Mouse (Mus musculus) G1E (cell line): ENCODE measurements around the gene Cabin1. TPM values are rescaled to one million over a fixed set of nuclear protein-coding genes. Genes with fewer than 3 reads are reported as not detected.

ENCODE experiments used
- ATAC-seq: 2 replicates; pipeline ENCODE4 v1.8.0; 2016; ENCODE audit warnings: mild to moderate bottlenecking; ENCODE audit not compliant: insufficient number of reproducible peaks, poor library complexity, low FRiP score, severe bottlenecking; ENCODE audit errors: extremely low read depth
- DNase-seq: peaks from one replicate; pipeline ENCODE4 v3.0.0; 2012; ENCODE audit warnings: low spot score
- H3K27me3 ChIP-seq: 2 replicates; pipeline ENCODE4 v1.6.1; 2012; ENCODE audit warnings: mild to moderate bottlenecking, low read length, inconsistent platforms; ENCODE audit not compliant: insufficient read depth
- H3K36me3 ChIP-seq: replicated peaks from 2 replicates; pipeline ENCODE3; 2012; ENCODE audit warnings: mild to moderate bottlenecking, inconsistent platforms
- H3K4me1 ChIP-seq: 2 replicates; pipeline ENCODE4 v1.6.1; 2012; ENCODE audit warnings: low read depth, low read length, inconsistent platforms, mixed read lengths; ENCODE audit not compliant: insufficient read depth
- H3K4me3 ChIP-seq: 2 replicates; pipeline ENCODE4 v1.5.1; 2012; ENCODE audit warnings: low read depth, mild to moderate bottlenecking, inconsistent platforms, low read length, moderate library complexity, mixed read lengths
- H3K9me3 ChIP-seq: replicated peaks from 2 replicates; pipeline ENCODE4 v1.6.1; 2012; ENCODE audit warnings: inconsistent platforms
- CTCF ChIP-seq: IDR thresholded peaks from 2 replicates; pipeline ENCODE4 v1.5.1; 2012; ENCODE audit warnings: low read depth, low read length, inconsistent platforms, mixed read lengths
- GATA1 ChIP-seq: IDR thresholded peaks from 2 replicates; pipeline ENCODE4 v1.6.1; 2012; ENCODE audit warnings: borderline replicate concordance, low read length, inconsistent platforms, mixed read lengths
- GATA2 ChIP-seq: IDR thresholded peaks from 2 replicates; pipeline ENCODE4 v1.6.1; 2012; ENCODE audit warnings: low read depth, low read length, inconsistent platforms, borderline replicate concordance
- POLR2AphosphoS5 ChIP-seq: IDR thresholded peaks from 2 replicates; pipeline ENCODE4 v1.6.1; 2012; ENCODE audit warnings: low read depth, low read length, inconsistent platforms; ENCODE audit not compliant: insufficient replicate concordance
- TAL1 ChIP-seq: conservative IDR thresholded peaks from 2 replicates; pipeline ENCODE4 v1.6.1; 2012; ENCODE audit warnings: low read depth, low read length, inconsistent platforms, mixed read lengths
- polyA plus RNA-seq: library from polyadenylated mRNA; stranded (reverse); fragments of >175 nt; gene quantifications from 2 replicates; pipeline ENCODE4 v1.2.3, GENCODE M21; 2012
- total RNA-seq, 2 experiments: library from RNA; stranded (forward) in 1 of 2; stranded (reverse) in 1 of 2; fragments of 200-1000 nt in 1 of 2; fragments of >200 nt in 1 of 2; fragmentation: Nextera tagmentation in 1 of 2; gene quantifications; 2 replicates each; pipeline ENCODE4 v1.2.3; 2014 to 2017

Gene Cabin1
- total and polyA plus RNA-seq, 3 experiments, result 30.5 to 96.5 (median 78.7) TPM

DNA sequence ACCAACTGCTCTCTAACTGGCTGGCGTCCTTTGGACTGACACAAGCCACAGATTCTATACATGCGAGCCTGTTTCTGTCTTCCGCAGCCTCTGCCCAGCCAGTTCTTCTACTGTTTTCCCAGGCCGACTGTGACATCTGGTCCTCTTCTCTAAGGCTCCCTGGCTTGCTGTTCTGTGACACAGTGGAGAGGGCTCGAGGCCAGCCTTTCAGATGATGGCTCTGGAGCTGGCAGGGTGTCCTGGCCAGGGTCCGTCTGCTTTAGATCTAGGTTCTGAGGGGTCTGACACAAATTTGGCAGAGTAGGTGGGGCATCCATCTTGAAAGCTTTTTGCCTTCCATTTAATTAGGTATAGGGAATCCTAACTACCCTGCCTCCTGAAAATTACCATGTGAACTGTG lies 102.8 kb downstream of the Cabin1 start:
- Histone ChIP-seq H3K4me3 (no peak overlapping the region), H3K9me3 (no peaks in the 10 kb centered on the region), H3K27me3 (no peaks in the 10 kb centered on the region), H3K36me3 (peaks cover 99% of the 10 kb centered on the region), H3K4me1 (peaks cover 8% of the 10 kb centered on the region)
- ATAC-seq (no peak), DNase-seq (no peak)
- no peak for TF ChIP-seq TAL1
- no peak for TF ChIP-seq GATA1
- TF ChIP-seq CTCF, result no peak
- no peak for TF ChIP-seq POLR2AphosphoS5
- no peak for TF ChIP-seq GATA2

DNA sequence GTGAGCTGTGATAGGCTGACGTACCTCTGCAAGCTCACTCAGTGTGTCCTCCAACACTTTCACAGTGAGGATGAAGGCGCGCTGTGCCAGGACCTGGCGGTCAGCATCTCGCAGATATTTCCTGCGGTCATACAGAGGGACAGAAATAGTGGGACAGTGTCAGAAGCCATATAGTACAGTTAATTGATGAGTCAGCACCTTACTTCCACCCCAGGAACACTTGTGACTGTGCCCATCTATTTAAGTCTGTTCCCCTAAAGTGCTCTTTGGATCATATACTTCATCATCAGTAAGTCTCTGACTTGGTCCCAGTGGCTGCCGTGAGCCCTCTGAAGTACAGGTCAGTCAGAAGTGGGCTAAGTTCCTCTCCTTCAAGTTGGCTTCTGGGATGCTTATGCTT lies 106.4 kb downstream of the Cabin1 start:
- no peak for TF ChIP-seq TAL1
- TF ChIP-seq GATA2, result no peak
- TF ChIP-seq GATA1, result no peak
- no peak for TF ChIP-seq CTCF
- TF ChIP-seq POLR2AphosphoS5, result no peak
- Histone ChIP-seq H3K27me3 (no peaks in the 10 kb centered on the region), H3K4me1 (no peaks in the 10 kb centered on the region), H3K9me3 (no peaks in the 10 kb centered on the region), H3K4me3 (no peak overlapping the region), H3K36me3 (peaks cover 100% of the 10 kb centered on the region)
- ATAC-seq (no peak), DNase-seq (no peak)

DNA sequence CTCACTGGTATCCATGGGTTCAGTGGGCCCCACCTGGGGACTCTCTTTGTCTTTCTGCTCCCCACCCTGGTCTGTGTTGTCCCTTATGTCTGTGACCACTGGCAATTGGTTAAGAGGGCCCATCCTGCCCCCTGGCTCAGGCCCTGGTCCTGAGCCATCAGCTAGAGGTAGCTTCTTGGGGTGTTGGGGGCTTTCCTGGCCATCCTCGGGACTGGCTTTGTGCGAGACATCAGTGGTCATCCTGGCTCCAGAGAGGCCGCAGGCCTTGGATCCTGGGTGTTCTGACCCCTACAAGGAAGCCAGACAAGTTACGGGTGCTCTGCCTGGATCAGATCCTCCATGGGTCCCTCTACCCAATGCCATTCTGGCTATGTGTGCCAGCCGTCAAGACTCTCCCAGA lies 107.0 kb downstream of the Cabin1 start:
- ATAC-seq (no peak), DNase-seq (no peak)
- no peaks in the 10 kb centered on the region for H3K9me3 ChIP-seq
- no peaks in the 10 kb centered on the region for H3K4me1 ChIP-seq
- no peak overlapping the region for H3K4me3 ChIP-seq
- no peaks in the 10 kb centered on the region for H3K27me3 ChIP-seq
- TF ChIP-seq GATA1, result no peak
- TF ChIP-seq POLR2AphosphoS5, result no peak
- TF ChIP-seq GATA2, result no peak
- no peak for TF ChIP-seq TAL1
- TF ChIP-seq CTCF, result no peak
- peaks cover 100% of the 10 kb centered on the region for H3K36me3 ChIP-seq

GRCm38 (mm10) chr10:75654053-75654452 lies 110.1 kb downstream of the Cabin1 start:
- Histone ChIP-seq H3K36me3 (peaks cover 100% of the 10 kb centered on the region), H3K4me3 (no peak overlapping the region), H3K27me3 (no peaks in the 10 kb centered on the region), H3K9me3 (no peaks in the 10 kb centered on the region), H3K4me1 (no peaks in the 10 kb centered on the region)
- DNase-seq (no peak), ATAC-seq (no peak)
- no peak for TF ChIP-seq GATA2
- no peak for TF ChIP-seq CTCF
- no peak for TF ChIP-seq POLR2AphosphoS5
- no peak for TF ChIP-seq TAL1
- no peak for TF ChIP-seq GATA1

DNA sequence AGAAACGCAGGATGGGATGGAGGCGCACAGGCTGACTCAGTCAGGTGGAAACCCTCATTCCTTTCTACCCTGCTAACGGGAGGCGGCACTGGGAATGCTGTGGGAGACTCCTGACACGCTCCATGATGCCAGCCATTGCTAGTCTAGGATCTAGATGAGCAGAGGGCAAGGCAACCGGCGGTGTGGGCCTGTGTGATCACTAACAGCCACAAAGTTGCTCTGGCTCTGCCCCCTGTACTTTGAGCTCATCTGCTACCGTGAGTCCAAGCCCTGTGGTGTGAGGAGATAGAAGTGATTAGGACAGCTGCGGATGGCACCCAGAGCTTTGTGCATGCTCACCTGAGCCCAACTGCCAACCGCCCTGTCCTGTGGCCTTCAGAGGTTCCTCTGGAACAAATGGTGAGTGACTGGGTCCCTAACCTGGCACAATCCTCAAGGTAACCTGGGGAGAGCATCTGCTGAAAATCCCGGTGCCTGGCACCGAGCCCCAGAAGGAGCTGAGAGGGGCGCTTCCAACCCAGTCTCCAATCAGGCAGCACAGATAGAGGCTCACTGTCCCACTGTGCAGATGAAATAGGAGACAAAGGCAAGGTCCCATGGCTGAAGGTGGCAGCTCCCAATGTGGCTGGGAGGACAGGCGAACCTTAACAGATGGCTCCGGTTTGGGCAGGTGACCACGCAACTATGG lies 112.6 kb downstream of the Cabin1 start:
- Histone ChIP-seq H3K9me3 (no peaks in the 10 kb centered on the region), H3K4me3 (no peak overlapping the region), H3K36me3 (peaks cover 100% of the 10 kb centered on the region), H3K27me3 (no peaks in the 10 kb centered on the region), H3K4me1 (no peaks in the 10 kb centered on the region)
- TF ChIP-seq CTCF (no peak), TAL1 (no peak), GATA1 (no peak), GATA2 (no peak), POLR2AphosphoS5 (no peak)
- DNase-seq (no peak), ATAC-seq (no peak)

GRCm38 (mm10) chr10:75650306-75650902 lies 113.7 kb downstream of the Cabin1 start:
- no peaks in the 10 kb centered on the region for H3K4me1 ChIP-seq
- peaks cover 100% of the 10 kb centered on the region for H3K36me3 ChIP-seq
- no peaks in the 10 kb centered on the region for H3K9me3 ChIP-seq
- H3K4me3 ChIP-seq, result no peak overlapping the region
- DNase-seq (no peak), ATAC-seq (no peak)
- no peaks in the 10 kb centered on the region for H3K27me3 ChIP-seq
- no peak for TF ChIP-seq GATA2
- TF ChIP-seq TAL1, result no peak
- no peak for TF ChIP-seq POLR2AphosphoS5
- no peak for TF ChIP-seq GATA1
- TF ChIP-seq CTCF, result no peak
